Mouse (Mus musculus) MEL (cell line): ENCODE results near the gene Nasp. TPM values are rescaled to one million over a fixed set of nuclear protein-coding genes. Genes with fewer than 3 reads are reported as not detected.

Source experiments
- DNase-seq: peaks from one replicate; pipeline ENCODE4 v3.0.0; 2011; ENCODE audit warnings: low read depth, low spot score
- H3K27ac ChIP-seq: 2 replicates; pipeline ENCODE4 v1.5.1; 2012; ENCODE audit warnings: low read depth, mild to moderate bottlenecking, control low read depth, low read length, moderate library complexity; ENCODE audit not compliant: control insufficient read depth
- H3K27me3 ChIP-seq, 2 experiments: fragments of 150-350 bp in 1 of 2; sonication (generic) in 1 of 2; 2 replicates each; pipeline ENCODE4 v1.6.1; 2012; ENCODE audit warnings: low read length in 2 of 2, mild to moderate bottlenecking in 2 of 2, improper control_type of control experiment in 1 of 2, moderate library complexity in 1 of 2; ENCODE audit not compliant: insufficient read depth in 2 of 2, control insufficient read depth in 1 of 2
- H3K36me3 ChIP-seq, 2 experiments: 2 replicates each; pipeline ENCODE4 v1.6.1; 2012 to 2014; ENCODE audit warnings: low read length in 2 of 2, improper control_type of control experiment in 1 of 2, inconsistent platforms in 1 of 2, mild to moderate bottlenecking in 1 of 2; ENCODE audit not compliant: insufficient read depth in 2 of 2, control insufficient read depth in 1 of 2
- H3K4me1 ChIP-seq, 2 experiments: fragments of 150-350 bp in 1 of 2; sonication (generic) in 1 of 2; 2 replicates each; pipeline ENCODE4 v1.6.1; 2012; ENCODE audit warnings: low read length in 2 of 2, improper control_type of control experiment in 1 of 2, mild to moderate bottlenecking in 1 of 2; ENCODE audit not compliant: insufficient read depth in 2 of 2, control insufficient read depth in 1 of 2
- H3K4me3 ChIP-seq, 2 experiments: fragments of 150-350 bp in 1 of 2; sonication (generic) in 1 of 2; 2 replicates each; pipeline ENCODE4 v1.5.1; 2012; ENCODE audit warnings: low read depth in 2 of 2, low read length in 2 of 2, mild to moderate bottlenecking in 2 of 2, moderate library complexity in 2 of 2, control low read depth in 1 of 2, improper control_type of control experiment in 1 of 2; ENCODE audit not compliant: control insufficient read depth in 1 of 2, insufficient read depth in 1 of 2
- H3K79me2 ChIP-seq: 2 replicates; pipeline ENCODE4 v1.6.1; 2012; ENCODE audit warnings: mild to moderate bottlenecking, low read length, moderate library complexity; ENCODE audit not compliant: control insufficient read depth, poor library complexity, insufficient read depth
- H3K9ac ChIP-seq: 2 replicates; pipeline ENCODE4 v1.6.1; 2012; ENCODE audit warnings: low read depth, mild to moderate bottlenecking, control low read depth, low read length, moderate library complexity; ENCODE audit not compliant: control insufficient read depth, poor library complexity, severe bottlenecking
- H3K9me3 ChIP-seq: fragments of 150-350 bp; sonication (generic); replicated peaks from 2 replicates; pipeline ENCODE4 v1.6.1; 2012; ENCODE audit warnings: mild to moderate bottlenecking, low read length, improper control_type of control experiment, moderate library complexity; ENCODE audit not compliant: insufficient read depth
- BHLHE40 ChIP-seq: IDR thresholded peaks from 2 replicates; pipeline ENCODE4 v1.6.1; 2012; ENCODE audit warnings: low read depth, mild to moderate bottlenecking, inconsistent platforms, low read length, improper control_type of control experiment, borderline replicate concordance
- CHD1 ChIP-seq: IDR thresholded peaks from 2 replicates; pipeline ENCODE4 v1.6.1; 2012; ENCODE audit warnings: low read depth, mild to moderate bottlenecking, inconsistent platforms, low read length, improper control_type of control experiment
- CHD2 ChIP-seq: IDR thresholded peaks from 2 replicates; pipeline ENCODE4 v1.6.1; 2011; ENCODE audit warnings: low read length, improper control_type of control experiment
- CTCF ChIP-seq, 3 experiments: IDR thresholded peaks in 2 of 3; conservative IDR thresholded peaks in 1 of 3; 2 replicates each; pipeline ENCODE4 v1.5.1; 2011 to 2012; ENCODE audit warnings: low read length in 3 of 3, low read depth in 2 of 3, mild to moderate bottlenecking in 2 of 3, improper control_type of control experiment in 1 of 3, inconsistent platforms in 1 of 3, mixed read lengths in 1 of 3, moderate library complexity in 1 of 3; ENCODE audit not compliant: control insufficient read depth in 1 of 3, insufficient read depth in 1 of 3, poor library complexity in 1 of 3, severe bottlenecking in 1 of 3
- E2F4 ChIP-seq: IDR thresholded peaks from 2 replicates; pipeline ENCODE4 v1.6.1; 2011; ENCODE audit warnings: low read depth, low read length, improper control_type of control experiment, borderline replicate concordance
- ELF1 ChIP-seq: IDR thresholded peaks from 2 replicates; pipeline ENCODE4 v1.6.1; 2014; ENCODE audit warnings: low read depth, mild to moderate bottlenecking, inconsistent platforms, low read length, improper control_type of control experiment, moderate library complexity
- ETS1 ChIP-seq: IDR thresholded peaks from 2 replicates; pipeline ENCODE4 v1.6.1; 2012; ENCODE audit warnings: low read depth, mild to moderate bottlenecking, inconsistent platforms, low read length, improper control_type of control experiment, moderate library complexity
- GABPA ChIP-seq: IDR thresholded peaks from 2 replicates; pipeline ENCODE4 v1.6.1; 2012; ENCODE audit warnings: low read depth, mild to moderate bottlenecking, inconsistent platforms, low read length, improper control_type of control experiment, moderate library complexity
- HCFC1 ChIP-seq: IDR thresholded peaks from 2 replicates; pipeline ENCODE4 v1.6.1; 2012; ENCODE audit warnings: low read depth, mild to moderate bottlenecking, inconsistent platforms, low read length, improper control_type of control experiment, moderate library complexity
- JUND ChIP-seq: IDR thresholded peaks from 2 replicates; pipeline ENCODE4 v1.6.1; 2011; ENCODE audit warnings: low read depth, mild to moderate bottlenecking, improper control_type of control experiment, low read length
- MAZ ChIP-seq: IDR thresholded peaks from 2 replicates; pipeline ENCODE4 v1.6.1; 2012; ENCODE audit warnings: low read depth, mild to moderate bottlenecking, inconsistent platforms, low read length, improper control_type of control experiment
- MXI1 ChIP-seq: IDR thresholded peaks from 2 replicates; pipeline ENCODE4 v1.6.1; 2011; ENCODE audit warnings: mild to moderate bottlenecking, low read depth, low read length, improper control_type of control experiment
- MYB ChIP-seq: IDR thresholded peaks from 2 replicates; pipeline ENCODE4 v1.6.1; 2011; ENCODE audit warnings: mild to moderate bottlenecking, low read depth, low read length, improper control_type of control experiment
- NELFE ChIP-seq: IDR thresholded peaks from 2 replicates; pipeline ENCODE4 v1.6.1; 2011; ENCODE audit warnings: low read depth, low read length, improper control_type of control experiment
- NRF1 ChIP-seq: IDR thresholded peaks from 2 replicates; pipeline ENCODE4 v1.6.1; 2014; ENCODE audit warnings: low read depth, mild to moderate bottlenecking, inconsistent platforms, low read length, improper control_type of control experiment, moderate library complexity; ENCODE audit not compliant: poor library complexity, insufficient read depth, severe bottlenecking
- POLR2A ChIP-seq, 2 experiments: IDR thresholded peaks; 2 replicates each; pipeline ENCODE4 v1.6.1; 2011 to 2012; ENCODE audit warnings: low read length in 2 of 2, mild to moderate bottlenecking in 2 of 2, control low read depth in 1 of 2, improper control_type of control experiment in 1 of 2, low read depth in 1 of 2, moderate library complexity in 1 of 2; ENCODE audit not compliant: control insufficient read depth in 1 of 2, insufficient read depth in 1 of 2, poor library complexity in 1 of 2
- POLR2AphosphoS2 ChIP-seq: IDR thresholded peaks from 2 replicates; pipeline ENCODE4 v1.6.1; 2011; ENCODE audit warnings: low read length, improper control_type of control experiment
- RAD21 ChIP-seq: IDR thresholded peaks from 2 replicates; pipeline ENCODE4 v1.6.1; 2011; ENCODE audit warnings: mild to moderate bottlenecking, low read depth, low read length, improper control_type of control experiment
- RCOR1 ChIP-seq: IDR thresholded peaks from 2 replicates; pipeline ENCODE4 v1.6.1; 2012; ENCODE audit warnings: low read depth, mild to moderate bottlenecking, inconsistent platforms, low read length, improper control_type of control experiment
- SIN3A ChIP-seq: IDR thresholded peaks from 2 replicates; pipeline ENCODE4 v1.6.1; 2012; ENCODE audit warnings: low read length, improper control_type of control experiment, inconsistent platforms
- SMC3 ChIP-seq: IDR thresholded peaks from 2 replicates; pipeline ENCODE4 v1.6.1; 2011; ENCODE audit warnings: low read depth, low read length, improper control_type of control experiment
- TAL1 ChIP-seq: IDR thresholded peaks from 2 replicates; pipeline ENCODE4 v1.6.1; 2012; ENCODE audit warnings: mild to moderate bottlenecking, inconsistent platforms, low read length, moderate library complexity, mixed read lengths
- UBTF ChIP-seq: IDR thresholded peaks from 2 replicates; pipeline ENCODE4 v1.6.1; 2012; ENCODE audit warnings: low read depth, mild to moderate bottlenecking, inconsistent platforms, low read length, improper control_type of control experiment, moderate library complexity, borderline replicate concordance; ENCODE audit not compliant: insufficient read depth
- USF1 ChIP-seq: IDR thresholded peaks from 2 replicates; pipeline ENCODE4 v1.6.1; 2014; ENCODE audit warnings: low read depth, mild to moderate bottlenecking, inconsistent platforms, low read length, improper control_type of control experiment, moderate library complexity
- ZC3H11A ChIP-seq: IDR thresholded peaks from 2 replicates; pipeline ENCODE4 v1.6.1; 2012; ENCODE audit warnings: low read depth, mild to moderate bottlenecking, inconsistent platforms, low read length, improper control_type of control experiment
- ZKSCAN1 ChIP-seq: IDR thresholded peaks from 2 replicates; pipeline ENCODE4 v1.6.1; 2012; ENCODE audit warnings: low read depth, mild to moderate bottlenecking, inconsistent platforms, low read length, improper control_type of control experiment, moderate library complexity
- ZMIZ1 ChIP-seq: IDR thresholded peaks from 2 replicates; pipeline ENCODE4 v1.6.1; 2012; ENCODE audit warnings: low read depth, mild to moderate bottlenecking, inconsistent platforms, low read length, improper control_type of control experiment, moderate library complexity
- ZNF384 ChIP-seq: IDR thresholded peaks from 2 replicates; pipeline ENCODE4 v1.6.1; 2012; ENCODE audit warnings: low read depth, mild to moderate bottlenecking, inconsistent platforms, low read length, improper control_type of control experiment
- polyA plus RNA-seq, 2 experiments: library from polyadenylated mRNA; stranded (reverse) in 1 of 2; unstranded in 1 of 2; fragments of >175 nt in 1 of 2; fragments of >200 nt in 1 of 2; gene quantifications; 2 replicates each; pipeline versions ENCODE4 v1.2.1 to v1.2.4; 2012; ENCODE audit warnings: low replicate concordance in 2 of 2, low read depth in 1 of 2; ENCODE audit not compliant: insufficient read length in 2 of 2, insufficient read depth in 1 of 2, missing spikeins in 1 of 2
- total RNA-seq: library from RNA; depleted of rRNA; stranded (reverse); fragments of 300-350 nt; gene quantifications from 2 replicates; pipeline ENCODE4 v1.2.3, GENCODE M21; 2012

The Nasp gene
- total and polyA plus RNA-seq, 3 experiments = 133 to 174 TPM; not detected in 1

- TF ChIP-seq UBTF = 0 out of 2 replicates have a peak, but pooled peaks have one; percentile 34
- TF ChIP-seq POLR2A (IDR thresholded peaks at IDR 0.05; ENCODE audit: control insufficient read depth in 1 of 2, insufficient read depth in 1 of 2, low read depth in 1 of 2, low read length in 2 of 2, poor library complexity in 1 of 2) = peak; percentile 10 to 91; a peak in 3 of 4 replicates
- TF ChIP-seq MYB = 0 out of 2 replicates have a peak, but pooled peaks have one; percentile 44
- TF ChIP-seq JUND = no peak
- TF ChIP-seq USF1 = peak; percentile 47; the same call in 1 of the 2 replicates
- TF ChIP-seq ETS1 = no peak
- peak; percentile 93 for TF ChIP-seq MAZ
- peak; percentile 68; the same call in 1 of the 2 replicates for TF ChIP-seq ELF1
- TF ChIP-seq TAL1 = no peak
- no peak for TF ChIP-seq RAD21
- no peak for TF ChIP-seq SMC3
- TF ChIP-seq MXI1 = no peak; the same call in none of the 2 replicates
- TF ChIP-seq GABPA = peak; percentile 44; the same call in 1 of the 2 replicates
- no peak for TF ChIP-seq CTCF (IDR thresholded peaks at IDR 0.05 in 2 of 3, conservative IDR thresholded peaks at IDR 0.05 in 1 of 3; ENCODE audit: control insufficient read depth in 1 of 3, insufficient read depth in 1 of 3, low read depth in 2 of 3, low read length in 3 of 3, poor library complexity in 1 of 3, severe bottlenecking in 1 of 3)
These were observed 70.2 kb downstream of the Nasp start, which contains the start of gene Gpbp1l1 (continued) for GRCm38 (mm10) chr4:116557306-116558121.

- Histone ChIP-seq H3K9me3 (no peaks in the 10 kb centered on the region), H3K36me3 (peaks cover 0 to 23% of the 10 kb centered on the region in 2 experiments; a peak in 2 of 4 replicates)
- peak; percentile 78; the same call in 1 of the 2 replicates for TF ChIP-seq POLR2AphosphoS2
- no peak for TF ChIP-seq RAD21
- no peak for TF ChIP-seq RCOR1
- no peak for TF ChIP-seq CHD1
- TF ChIP-seq POLR2A (IDR thresholded peaks at IDR 0.05; ENCODE audit: control insufficient read depth in 1 of 2, insufficient read depth in 1 of 2, low read depth in 1 of 2, low read length in 2 of 2, poor library complexity in 1 of 2) = peak in 1 of 2 experiments; percentile 94; a peak in 2 of 4 replicates
- TF ChIP-seq ZMIZ1 = peak; percentile 65
- no peak for TF ChIP-seq CHD2
- TF ChIP-seq UBTF = no peak
- no peak for TF ChIP-seq ZNF384
- peak; percentile 9; the same call in 1 of the 2 replicates for TF ChIP-seq ETS1
- TF ChIP-seq MYB = no peak
- no peak for TF ChIP-seq BHLHE40
- TF ChIP-seq ZKSCAN1 = no peak
- TF ChIP-seq E2F4 = no peak
- TF ChIP-seq NRF1 = peak; percentile 95
- peak; percentile 60; the same call in 1 of the 2 replicates for TF ChIP-seq SIN3A
- no peak for TF ChIP-seq ZC3H11A
- TF ChIP-seq JUND = no peak
- TF ChIP-seq HCFC1 = peak; percentile 95
- TF ChIP-seq ELF1 = no peak; the same call in none of the 2 replicates
- TF ChIP-seq CTCF (IDR thresholded peaks at IDR 0.05 in 2 of 3, conservative IDR thresholded peaks at IDR 0.05 in 1 of 3; ENCODE audit: control insufficient read depth in 1 of 3, insufficient read depth in 1 of 3, low read depth in 2 of 3, low read length in 3 of 3, poor library complexity in 1 of 3, severe bottlenecking in 1 of 3) = no peak
- TF ChIP-seq NELFE = peak; percentile 83
These were observed 71.0 kb downstream of the Nasp start for GRCm38 (mm10) chr4:116556561-116557305.

More at GRCm38 (mm10) chr4:116556561-116557305, 71.0 kb downstream of the Nasp start:
- Histone ChIP-seq H3K27ac (peak overlapping the region; percentile 99), H3K79me2 (peaks cover 43% of the 10 kb centered on the region), H3K4me1 (0 out of 4 replicates have a peak, but pooled peaks cover 0 to 2% of the 10 kb centered on the region in 2 experiments), H3K4me3 (peak overlapping the region; percentile 73 to 75), H3K27me3 (no peaks in the 10 kb centered on the region), H3K9ac (peak overlapping the region; percentile 98)
- DNase-seq = peak; percentile 97
